Mouse (Mus musculus): ENCODE results near the gene Erbin.

Erbin gene

GRCm38 (mm10) chr13:103806210-103806851 is 114.0 kb downstream of the Erbin start:
- no peak for DNase-seq (ENCODE audit: low spot score)

- DNase-seq (ENCODE audit: low spot score) = no peak
These were observed 116.6 kb downstream of the Erbin start for GRCm38 (mm10) chr13:103803721-103804120.

GRCm38 (mm10) chr13:103801021-103801420 is 119.3 kb downstream of the Erbin start:
- no peak for DNase-seq (ENCODE audit: low spot score)

- no peak for DNase-seq (ENCODE audit: low spot score)
These were observed 125.4 kb downstream of the Erbin start for GRCm38 (mm10) chr13:103794688-103795543.

GRCm38 (mm10) chr13:103779922-103780585 is 140.3 kb downstream of the Erbin start:
- DNase-seq (ENCODE audit: low spot score) = peak; percentile 22

- no peak for DNase-seq (ENCODE audit: low spot score)
These were observed 143.2 kb downstream of the Erbin start for GRCm38 (mm10) chr13:103777126-103777525.

- peak; percentile 93 for DNase-seq (ENCODE audit: low spot score)
These were observed 146.1 kb downstream of the Erbin start, which contains the start of gene Srek1 for GRCm38 (mm10) chr13:103774119-103774757. Srek1 (minus strand) TSS chr13:103774608.

- no peak for DNase-seq (ENCODE audit: low spot score)
These were observed 146.8 kb downstream of the Erbin start for GRCm38 (mm10) chr13:103773407-103774118.

- DNase-seq (ENCODE audit: low spot score) = no peak
These were observed 147.4 kb downstream of the Erbin start for GRCm38 (mm10) chr13:103772917-103773316.

GRCm38 (mm10) chr13:103770821-103771220 is 149.5 kb downstream of the Erbin start:
- no peak for DNase-seq (ENCODE audit: low spot score)

Data from urinary bladder, postnatal 25 days (tissue).